Mouse (Mus musculus): Measurements from ENCODE around the gene Wiz. TPM values are rescaled to one million over a fixed set of nuclear protein-coding genes. Genes with fewer than 3 reads are reported as not detected.

Gene Wiz
- polyA plus RNA-seq (2015; fragmentation: Nextera tagmentation; extraction: Ambion mirVana) = 22.6 and 27.0 TPM in 2 replicates

- WGBS = 0% methylated on average over 25 of the region's 44 CpGs
- peak within 1 kb of the TSS; percentile 88 for H3K9ac ChIP-seq (ENCODE audit: low read length)
- peak within 1 kb of the TSS; percentile 97 for H3K4me2 ChIP-seq (ENCODE audit: low read depth, low read length)
- H3K27me3 ChIP-seq (ENCODE audit: control insufficient read depth, insufficient read depth, low read depth, low read length) = peaks cover 30% of the 10 kb centered on the region
- peaks cover 8% of the 10 kb centered on the region; the same call in 1 of the 2 replicates for H3K4me1 ChIP-seq (replicated peaks; ENCODE audit: control insufficient read depth, insufficient read depth, low read length)
- ATAC-seq (ENCODE audit: low read depth) = peak; percentile 92
- peak within 1 kb of the TSS; percentile 80 for H3K4me3 ChIP-seq (ENCODE audit: low read length)
- peak within 1 kb of the TSS; percentile 78 for H3K27ac ChIP-seq (ENCODE audit: low read length)
- H3K36me3 ChIP-seq (ENCODE audit: control insufficient read depth, insufficient read depth, low read length) = no peaks in the 10 kb centered on the region
- no peaks in the 10 kb centered on the region for H3K9me3 ChIP-seq (ENCODE audit: control insufficient read depth, low read length)
Observed at GRCm38 (mm10) chr17:32389101-32389659, at the start of gene Wiz. Gene Wiz (minus strand): TSS chr17:32389439.

GRCm38 (mm10) chr17:32437106-32437505 lies 47.9 kb upstream of the Wiz start:
- Histone ChIP-seq H3K9me3 (ENCODE audit: control insufficient read depth, low read length) (no peaks in the 10 kb centered on the region), H3K27me3 (ENCODE audit: control insufficient read depth, insufficient read depth, low read depth, low read length) (no peaks in the 10 kb centered on the region), H3K4me2 (ENCODE audit: low read depth, low read length) (no peak overlapping the region), H3K4me3 (ENCODE audit: low read length) (no peak overlapping the region), H3K27ac (ENCODE audit: low read length) (no peak overlapping the region), H3K4me1 (replicated peaks; ENCODE audit: control insufficient read depth, insufficient read depth, low read length) (no peaks in the 10 kb centered on the region), H3K9ac (ENCODE audit: low read length) (no peak overlapping the region), H3K36me3 (ENCODE audit: control insufficient read depth, insufficient read depth, low read length) (no peaks in the 10 kb centered on the region)
- 93% methylated on average over 4 of the region's 4 CpGs for WGBS
- no peak for ATAC-seq (ENCODE audit: low read depth)

GRCm38 (mm10) chr17:32435151-32435550 lies 45.9 kb upstream of the Wiz start:
- H3K4me1 ChIP-seq (replicated peaks; ENCODE audit: control insufficient read depth, insufficient read depth, low read length) = no peaks in the 10 kb centered on the region
- H3K4me2 ChIP-seq (ENCODE audit: low read depth, low read length) = no peak overlapping the region
- H3K27me3 ChIP-seq (ENCODE audit: control insufficient read depth, insufficient read depth, low read depth, low read length) = no peaks in the 10 kb centered on the region
- no peak overlapping the region for H3K9ac ChIP-seq (ENCODE audit: low read length)
- H3K9me3 ChIP-seq (ENCODE audit: control insufficient read depth, low read length) = no peaks in the 10 kb centered on the region
- no peaks in the 10 kb centered on the region for H3K36me3 ChIP-seq (ENCODE audit: control insufficient read depth, insufficient read depth, low read length)
- no peak overlapping the region for H3K27ac ChIP-seq (ENCODE audit: low read length)
- ATAC-seq (ENCODE audit: low read depth) = no peak
- WGBS = 76% methylated on average over 5 of the region's 5 CpGs
- H3K4me3 ChIP-seq (ENCODE audit: low read length) = no peak overlapping the region

- Histone ChIP-seq H3K27me3 (ENCODE audit: control insufficient read depth, insufficient read depth, low read depth, low read length) (no peaks in the 10 kb centered on the region), H3K9ac (ENCODE audit: low read length) (no peak overlapping the region), H3K4me2 (ENCODE audit: low read depth, low read length) (no peak overlapping the region), H3K4me3 (ENCODE audit: low read length) (no peak overlapping the region), H3K27ac (ENCODE audit: low read length) (no peak overlapping the region), H3K36me3 (ENCODE audit: control insufficient read depth, insufficient read depth, low read length) (no peaks in the 10 kb centered on the region), H3K4me1 (replicated peaks; ENCODE audit: control insufficient read depth, insufficient read depth, low read length) (no peaks in the 10 kb centered on the region), H3K9me3 (ENCODE audit: control insufficient read depth, low read length) (no peaks in the 10 kb centered on the region)
- no peak for ATAC-seq (ENCODE audit: low read depth)
- WGBS = 37% methylated on average over 4 of the region's 4 CpGs
Observed at GRCm38 (mm10) chr17:32434324-32434723, 45.1 kb upstream of the Wiz start.

- 54% methylated on average over 3 of the region's 3 CpGs for WGBS
- H3K4me3 ChIP-seq (ENCODE audit: low read length) = no peak overlapping the region
- H3K4me2 ChIP-seq (ENCODE audit: low read depth, low read length) = no peak overlapping the region
- H3K4me1 ChIP-seq (replicated peaks; ENCODE audit: control insufficient read depth, insufficient read depth, low read length) = no peaks in the 10 kb centered on the region
- H3K9ac ChIP-seq (ENCODE audit: low read length) = no peak overlapping the region
- no peaks in the 10 kb centered on the region for H3K9me3 ChIP-seq (ENCODE audit: control insufficient read depth, low read length)
- no peaks in the 10 kb centered on the region for H3K27me3 ChIP-seq (ENCODE audit: control insufficient read depth, insufficient read depth, low read depth, low read length)
- no peaks in the 10 kb centered on the region for H3K36me3 ChIP-seq (ENCODE audit: control insufficient read depth, insufficient read depth, low read length)
- H3K27ac ChIP-seq (ENCODE audit: low read length) = no peak overlapping the region
- no peak for ATAC-seq (ENCODE audit: low read depth)
Observed at GRCm38 (mm10) chr17:32431972-32432371, 42.7 kb upstream of the Wiz start.

DNA sequence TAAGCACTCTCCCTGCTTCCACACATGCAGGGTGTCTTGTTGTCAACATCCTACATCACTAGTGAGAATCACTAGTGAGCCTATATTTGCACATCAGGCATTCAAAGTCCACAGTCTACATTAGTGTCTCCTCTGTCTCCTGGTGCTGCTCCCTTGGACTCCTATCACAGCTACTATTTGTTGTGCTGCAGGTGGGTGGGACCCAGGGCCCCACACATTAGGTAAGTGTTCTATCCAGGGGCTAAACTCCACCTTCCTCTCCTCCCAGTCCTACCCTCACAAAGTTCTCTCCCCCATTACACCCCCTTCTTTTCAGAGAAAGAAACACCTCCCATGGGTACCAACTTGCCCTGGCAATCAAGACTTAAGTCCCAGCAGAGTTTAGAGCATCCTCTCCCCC lies 37.4 kb upstream of the Wiz start:
- Histone ChIP-seq H3K9me3 (ENCODE audit: control insufficient read depth, low read length) (no peaks in the 10 kb centered on the region), H3K4me1 (replicated peaks; ENCODE audit: control insufficient read depth, insufficient read depth, low read length) (no peaks in the 10 kb centered on the region), H3K36me3 (ENCODE audit: control insufficient read depth, insufficient read depth, low read length) (no peaks in the 10 kb centered on the region), H3K9ac (ENCODE audit: low read length) (no peak overlapping the region), H3K4me3 (ENCODE audit: low read length) (no peak overlapping the region), H3K27ac (ENCODE audit: low read length) (no peak overlapping the region), H3K27me3 (ENCODE audit: control insufficient read depth, insufficient read depth, low read depth, low read length) (no peaks in the 10 kb centered on the region), H3K4me2 (ENCODE audit: low read depth, low read length) (no peak overlapping the region)
- no peak for ATAC-seq (ENCODE audit: low read depth)

GRCm38 (mm10) chr17:32424034-32424433 lies 34.8 kb upstream of the Wiz start, which contains the start of gene Pglyrp2:
Gene Pglyrp2 (minus strand): TSS chr17:32424167.
- H3K4me1 ChIP-seq (replicated peaks; ENCODE audit: control insufficient read depth, insufficient read depth, low read length) = no peaks in the 10 kb centered on the region
- H3K27me3 ChIP-seq (ENCODE audit: control insufficient read depth, insufficient read depth, low read depth, low read length) = no peaks in the 10 kb centered on the region
- no peaks in the 10 kb centered on the region for H3K36me3 ChIP-seq (ENCODE audit: control insufficient read depth, insufficient read depth, low read length)
- H3K9ac ChIP-seq (ENCODE audit: low read length) = no peak within 1 kb of the TSS
- H3K27ac ChIP-seq (ENCODE audit: low read length) = no peak within 1 kb of the TSS
- ATAC-seq (ENCODE audit: low read depth) = no peak
- WGBS = 75% methylated on average over 2 of the region's 2 CpGs
- no peak within 1 kb of the TSS for H3K4me2 ChIP-seq (ENCODE audit: low read depth, low read length)
- H3K4me3 ChIP-seq (ENCODE audit: low read length) = no peak within 1 kb of the TSS
- no peaks in the 10 kb centered on the region for H3K9me3 ChIP-seq (ENCODE audit: control insufficient read depth, low read length)

DNA sequence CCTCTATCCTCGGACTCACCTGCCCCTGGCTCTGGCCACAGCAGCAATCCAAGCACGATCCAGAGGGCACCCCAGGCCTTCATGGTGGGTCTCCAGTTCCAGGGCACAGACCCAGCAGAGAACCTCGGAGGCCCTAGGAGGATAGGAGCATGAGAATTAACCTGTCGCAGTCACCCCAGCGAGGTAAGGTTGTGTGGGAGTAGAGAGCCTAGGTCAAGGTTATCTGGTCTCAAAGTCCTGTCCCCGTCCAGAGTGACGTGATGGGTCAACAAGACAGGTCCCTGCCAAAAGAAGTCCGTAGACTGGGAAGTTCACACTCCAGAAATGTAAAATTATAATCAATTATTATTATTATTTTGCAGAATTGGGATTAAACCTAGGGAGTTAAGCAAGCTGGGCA lies 31.5 kb upstream of the Wiz start:
- H3K27me3 ChIP-seq (ENCODE audit: control insufficient read depth, insufficient read depth, low read depth, low read length) = peaks cover 9% of the 10 kb centered on the region
- H3K27ac ChIP-seq (ENCODE audit: low read length) = no peak overlapping the region
- H3K9ac ChIP-seq (ENCODE audit: low read length) = no peak overlapping the region
- H3K9me3 ChIP-seq (ENCODE audit: control insufficient read depth, low read length) = no peaks in the 10 kb centered on the region
- no peaks in the 10 kb centered on the region for H3K4me1 ChIP-seq (replicated peaks; ENCODE audit: control insufficient read depth, insufficient read depth, low read length)
- H3K36me3 ChIP-seq (ENCODE audit: control insufficient read depth, insufficient read depth, low read length) = no peaks in the 10 kb centered on the region
- no peak for ATAC-seq (ENCODE audit: low read depth)
- no peak overlapping the region for H3K4me3 ChIP-seq (ENCODE audit: low read length)
- 68% methylated on average over 8 of the region's 8 CpGs for WGBS
- no peak overlapping the region for H3K4me2 ChIP-seq (ENCODE audit: low read depth, low read length)

DNA sequence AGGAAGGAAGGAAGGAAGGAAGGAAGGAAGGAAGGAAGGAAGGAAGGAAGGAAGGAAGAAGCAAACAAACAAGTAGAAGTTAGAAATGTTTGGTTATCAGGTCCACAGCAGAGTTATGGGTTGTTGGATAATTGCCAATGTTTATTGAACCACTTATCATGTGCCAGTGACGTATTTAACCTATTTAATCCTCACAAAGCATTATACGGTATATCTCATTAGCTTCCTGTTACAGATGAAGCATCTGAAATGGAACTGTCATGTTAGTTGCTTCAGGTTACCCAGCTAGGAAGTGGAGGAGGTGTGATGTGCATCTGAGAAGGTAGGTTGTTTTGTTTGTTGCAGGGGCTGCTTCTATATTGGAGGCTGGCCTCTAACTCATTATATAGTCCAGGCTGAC lies 30.8 kb upstream of the Wiz start:
- no peak overlapping the region for H3K9ac ChIP-seq (ENCODE audit: low read length)
- H3K27me3 ChIP-seq (ENCODE audit: control insufficient read depth, insufficient read depth, low read depth, low read length) = peaks cover 14% of the 10 kb centered on the region
- no peak overlapping the region for H3K4me2 ChIP-seq (ENCODE audit: low read depth, low read length)
- no peak for ATAC-seq (ENCODE audit: low read depth)
- H3K4me3 ChIP-seq (ENCODE audit: low read length) = no peak overlapping the region
- WGBS = 15% methylated on average over 2 of the region's 2 CpGs
- no peaks in the 10 kb centered on the region for H3K9me3 ChIP-seq (ENCODE audit: control insufficient read depth, low read length)
- no peaks in the 10 kb centered on the region for H3K4me1 ChIP-seq (replicated peaks; ENCODE audit: control insufficient read depth, insufficient read depth, low read length)
- no peaks in the 10 kb centered on the region for H3K36me3 ChIP-seq (ENCODE audit: control insufficient read depth, insufficient read depth, low read length)
- H3K27ac ChIP-seq (ENCODE audit: low read length) = no peak overlapping the region

GRCm38 (mm10) chr17:32416771-32417170 lies 27.5 kb upstream of the Wiz start:
- H3K9ac ChIP-seq (ENCODE audit: low read length) = no peak overlapping the region
- H3K4me3 ChIP-seq (ENCODE audit: low read length) = no peak overlapping the region
- H3K27ac ChIP-seq (ENCODE audit: low read length) = no peak overlapping the region
- H3K4me1 ChIP-seq (replicated peaks; ENCODE audit: control insufficient read depth, insufficient read depth, low read length) = no peaks in the 10 kb centered on the region
- peaks cover 19% of the 10 kb centered on the region for H3K27me3 ChIP-seq (ENCODE audit: control insufficient read depth, insufficient read depth, low read depth, low read length)
- WGBS = 92% methylated on average over 14 of the region's 14 CpGs
- no peaks in the 10 kb centered on the region for H3K36me3 ChIP-seq (ENCODE audit: control insufficient read depth, insufficient read depth, low read length)
- H3K9me3 ChIP-seq (ENCODE audit: control insufficient read depth, low read length) = no peaks in the 10 kb centered on the region
- ATAC-seq (ENCODE audit: low read depth) = no peak
- no peak overlapping the region for H3K4me2 ChIP-seq (ENCODE audit: low read depth, low read length)
